Mouse (Mus musculus) urinary bladder, postnatal 25 days (tissue): Measurements from ENCODE around the gene Ganab.
"Not testable (repeated sequence)": the region's sequence is repeated elsewhere in the genome, so short reads cannot be mapped to it uniquely, and the experiment has no call there.

ENCODE experiments used
- DNase-seq: peaks from one replicate; pipeline ENCODE4 v3.0.0; 2022; ENCODE audit warnings: low spot score

The Ganab gene

GRCm38 (mm10) chr19:8888511-8889385 is 9.1 kb upstream of the Ganab start, which contains the start of the genes 1810009A15Rik and Gm49416:
1810009A15Rik (plus strand) TSS chr19:8888853.
Gm49416 (plus strand) TSS chr19:8888926.
- DNase-seq = peak; percentile 87

GRCm38 (mm10) chr19:8892829-8893766 is 4.8 kb upstream of the Ganab start, which contains the start of gene Ints5:
Ints5 (plus strand) TSS chr19:8893005.
- peak; percentile 80 for DNase-seq

GRCm38 (mm10) chr19:8895397-8895960 is 2.4 kb upstream of the Ganab start:
- DNase-seq = no peak

- DNase-seq = not testable (repeated sequence)
Observed at GRCm38 (mm10) chr19:8896231-8896630, 1.6 kb upstream of the Ganab start.

GRCm38 (mm10) chr19:8897211-8897864 is 533 bp upstream of the Ganab start:
- DNase-seq = peak; percentile 42

GRCm38 (mm10) chr19:8898576-8898975 is 705 bp downstream of the Ganab start:
- no peak for DNase-seq

- no peak for DNase-seq
Observed at GRCm38 (mm10) chr19:8899079-8899478, 1.2 kb downstream of the Ganab start.

GRCm38 (mm10) chr19:8903412-8903811 is 5.5 kb downstream of the Ganab start:
- DNase-seq = no peak

GRCm38 (mm10) chr19:8908531-8908930 is 10.7 kb downstream of the Ganab start:
- no peak for DNase-seq

GRCm38 (mm10) chr19:8911810-8912209 is 13.9 kb downstream of the Ganab start:
- DNase-seq = no peak

- no peak for DNase-seq
Observed at GRCm38 (mm10) chr19:8914212-8914611, 16.3 kb downstream of the Ganab start.

- DNase-seq = no peak
Observed at GRCm38 (mm10) chr19:8919000-8919399, 21.1 kb downstream of the Ganab start.

- no peak for DNase-seq
Observed at GRCm38 (mm10) chr19:8919684-8920072, 21.8 kb downstream of the Ganab start.

GRCm38 (mm10) chr19:8920073-8920736 is 22.3 kb downstream of the Ganab start, which contains the start of gene B3gat3:
B3gat3 (plus strand) TSS chr19:8920374.
- DNase-seq = peak; percentile 92

GRCm38 (mm10) chr19:8920836-8921291 is 23.0 kb downstream of the Ganab start:
- no peak for DNase-seq

GRCm38 (mm10) chr19:8921741-8922140 is 23.9 kb downstream of the Ganab start:
- no peak for DNase-seq

- no peak for DNase-seq
Observed at GRCm38 (mm10) chr19:8926766-8927165, 28.9 kb downstream of the Ganab start.

- DNase-seq = no peak
Observed at GRCm38 (mm10) chr19:8927891-8928525, 30.1 kb downstream of the Ganab start.

- DNase-seq = no peak
Observed at GRCm38 (mm10) chr19:8928689-8929223, 30.9 kb downstream of the Ganab start.
